ENCODE assay signal across 12 mouse cellular contexts in genomic region chr2:59794838-59795237, GRCm38 (mm10).
DNase-seq lines count a peak whose midpoint lies in the region; ATAC-seq lines count a peak whose summit lies in the region.
"Had no signal": no experiment of that assay in that cellular context is flagged by ENCODE, and none has a peak within 500 bp of the region (broad histone marks: within the 10 kb centered on the region; RNA-seq: fewer than 3 reads in every experiment).

No protein-coding gene starts in this region.

- H3K4me1 ChIP-seq in forebrain, embryonic 14.5 days (ENCODE audit: control insufficient read depth, insufficient read depth, low read length) = no peaks in the 10 kb centered on the region
- peaks cover 10% of the 10 kb centered on the region for H3K4me1 ChIP-seq in forebrain, embryonic 12.5 days

- no peaks in the 10 kb centered on the region for H3K9me3 ChIP-seq in forebrain, embryonic 14.5 days (replicated peaks; ENCODE audit: control insufficient read depth, low read length)
- no peaks in the 10 kb centered on the region for H3K9me3 ChIP-seq in forebrain, embryonic 12.5 days
- H3K9me3 ChIP-seq: liver, embryonic 12.5 days had no signal

- 65% methylated on average over 6 of the region's 6 CpGs for WGBS in forebrain, embryonic 14.5 days
- WGBS in forebrain, embryonic 12.5 days = 88% methylated on average over 6 of the region's 6 CpGs

- H3K4me3 ChIP-seq in forebrain, embryonic 14.5 days (ENCODE audit: low read depth, low read length) = no peak overlapping the region
- no peak overlapping the region for H3K4me3 ChIP-seq in forebrain, embryonic 12.5 days (replicated peaks)
- H3K4me3 ChIP-seq: liver, embryonic 12.5 days had no signal

- peak; percentile 72; the same call in 1 of the 2 replicates for ATAC-seq in forebrain, embryonic 14.5 days
- no peak for ATAC-seq in forebrain, embryonic 12.5 days (ENCODE audit: low FRiP score)
- ATAC-seq: liver, embryonic 12.5 days had no signal

- no peak overlapping the region for H3K4me2 ChIP-seq in forebrain, embryonic 14.5 days (ENCODE audit: low read length)
- H3K4me2 ChIP-seq in forebrain, embryonic 12.5 days = no peak overlapping the region
- H3K4me2 ChIP-seq: liver, embryonic 12.5 days had no signal

- H3K36me3 ChIP-seq in forebrain, embryonic 14.5 days (ENCODE audit: control insufficient read depth, insufficient read depth, low read length) = no peaks in the 10 kb centered on the region; the same call in 1 of the 2 replicates
- H3K36me3 ChIP-seq in forebrain, embryonic 12.5 days (replicated peaks) = peaks cover 35% of the 10 kb centered on the region

- H3K9ac ChIP-seq in forebrain, embryonic 14.5 days (ENCODE audit: low read length) = no peak overlapping the region
- H3K9ac ChIP-seq in forebrain, embryonic 12.5 days = no peak overlapping the region
- H3K9ac ChIP-seq: liver, embryonic 12.5 days had no signal

- DNase-seq in forebrain, embryonic 14.5 days (ENCODE audit: low spot score) = peak; percentile 73
- DNase-seq in right cerebral cortex, adult 2 months (ENCODE audit: low spot score in 2 of 2) = peak; percentile 10 to 14
- DNase-seq in right cerebral cortex, postnatal 14 days = no peak
- DNase-seq in layer of hippocampus, adult 9-10 months (ENCODE audit: low spot score) = peak; percentile 27
- DNase-seq in MN1 (ENCODE audit: low spot score) = no peak
- DNase-seq in spleen, adult 12 weeks (ENCODE audit: low spot score) = no peak
- no peak for DNase-seq in urinary bladder, postnatal 4 days (ENCODE audit: low spot score in 2 of 2)
- DNase-seq: heart, adult 11 months; kidney, adult 2 months; lung, postnatal 36 days had no signal

- no peaks in the 10 kb centered on the region for H3K27me3 ChIP-seq in forebrain, embryonic 14.5 days (replicated peaks; ENCODE audit: control insufficient read depth, insufficient read depth, low read length)
- H3K27me3 ChIP-seq in forebrain, embryonic 12.5 days = no peaks in the 10 kb centered on the region
- H3K27me3 ChIP-seq: liver, embryonic 12.5 days had no signal

- no peak overlapping the region; the same call in 1 of the 2 replicates for H3K27ac ChIP-seq in forebrain, embryonic 14.5 days (ENCODE audit: low read depth, low read length)
- H3K27ac ChIP-seq in forebrain, embryonic 12.5 days = no peak overlapping the region
- H3K27ac ChIP-seq: liver, embryonic 12.5 days had no signal

Comparison
In these comparisons a context has a peak if more than half of its experiments do, and no peak if none do; other contexts are left out.
1. DNase-seq: peak in forebrain, embryonic 14.5 days (single experiment), right cerebral cortex, adult 2 months (2 of 2) and layer of hippocampus, adult 9-10 months (single experiment); none in right cerebral cortex, postnatal 14 days (single experiment), MN1 (single experiment), spleen, adult 12 weeks (single experiment) and urinary bladder, postnatal 4 days (0 of 2).